Mouse (Mus musculus): ENCODE data around the gene Plgrkt. TPM values are rescaled to one million over a fixed set of nuclear protein-coding genes. Genes with fewer than 3 reads are reported as not detected.

Gene Plgrkt
- polyA plus RNA-seq, 1 experiment from 2014 or later = 72.6 TPM

DNA sequence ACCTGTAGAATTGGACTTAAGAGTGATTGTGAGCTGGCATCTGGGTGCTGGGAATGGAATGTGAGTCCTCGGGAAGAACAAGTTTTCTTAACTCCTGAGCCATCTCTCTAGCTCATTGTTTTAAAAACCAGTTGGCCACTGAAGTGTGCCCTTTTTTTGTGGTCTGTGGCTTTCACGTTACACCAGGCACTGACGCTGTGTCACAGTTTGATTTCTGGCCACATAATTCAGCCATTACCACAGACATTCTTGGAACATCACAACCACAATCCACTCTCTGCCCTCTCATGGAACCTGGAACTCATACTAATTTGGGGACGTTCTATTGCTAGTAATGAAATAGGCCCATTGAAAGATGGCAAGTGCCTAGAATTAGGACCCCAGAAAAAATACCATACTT, 26.2 kb downstream of the Plgrkt start:
- no peak overlapping the region for H3K27ac ChIP-seq (replicated peaks)
- ATAC-seq (ENCODE audit: low FRiP score, low read depth) = no peak
- no peaks in the 10 kb centered on the region for H3K4me1 ChIP-seq
- 90% methylated on average over 4 of the region's 4 CpGs for WGBS
- H3K9me3 ChIP-seq = no peaks in the 10 kb centered on the region
- H3K27me3 ChIP-seq = no peaks in the 10 kb centered on the region
- H3K4me2 ChIP-seq (replicated peaks) = no peak overlapping the region
- no peaks in the 10 kb centered on the region for H3K36me3 ChIP-seq
- no peak overlapping the region for H3K9ac ChIP-seq (replicated peaks)
- H3K4me3 ChIP-seq = no peak overlapping the region

DNA sequence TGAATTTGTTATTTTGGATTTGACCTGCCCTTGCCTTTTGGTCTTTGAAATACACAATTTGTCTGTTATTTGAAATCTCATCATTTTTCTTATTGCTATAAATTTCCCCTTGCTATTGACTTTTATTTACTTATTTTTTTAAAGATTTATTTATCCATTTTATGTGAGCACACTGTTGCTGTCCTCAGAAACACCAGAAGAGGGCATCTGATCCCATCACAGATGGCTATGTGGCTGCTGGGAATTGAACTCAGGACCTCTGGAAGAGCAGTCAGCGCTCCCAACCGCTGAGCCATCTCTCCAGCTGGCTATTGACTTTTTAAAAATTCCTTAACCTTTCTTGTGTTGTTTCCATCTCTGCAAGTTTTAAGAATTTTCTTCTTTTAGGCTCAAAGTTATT, 30.6 kb downstream of the Plgrkt start:
- ATAC-seq (ENCODE audit: low FRiP score, low read depth) = no peak
- H3K36me3 ChIP-seq = no peaks in the 10 kb centered on the region
- peaks cover 8% of the 10 kb centered on the region; the same call in 1 of the 2 replicates for H3K27me3 ChIP-seq
- H3K27ac ChIP-seq (replicated peaks) = no peak overlapping the region
- WGBS = 79% methylated on average over 2 of the region's 2 CpGs
- no peak overlapping the region for H3K4me2 ChIP-seq (replicated peaks)
- peaks cover 8% of the 10 kb centered on the region; the same call in 1 of the 2 replicates for H3K4me1 ChIP-seq
- no peak overlapping the region for H3K9ac ChIP-seq (replicated peaks)
- H3K9me3 ChIP-seq = no peaks in the 10 kb centered on the region
- H3K4me3 ChIP-seq = no peak overlapping the region

DNA sequence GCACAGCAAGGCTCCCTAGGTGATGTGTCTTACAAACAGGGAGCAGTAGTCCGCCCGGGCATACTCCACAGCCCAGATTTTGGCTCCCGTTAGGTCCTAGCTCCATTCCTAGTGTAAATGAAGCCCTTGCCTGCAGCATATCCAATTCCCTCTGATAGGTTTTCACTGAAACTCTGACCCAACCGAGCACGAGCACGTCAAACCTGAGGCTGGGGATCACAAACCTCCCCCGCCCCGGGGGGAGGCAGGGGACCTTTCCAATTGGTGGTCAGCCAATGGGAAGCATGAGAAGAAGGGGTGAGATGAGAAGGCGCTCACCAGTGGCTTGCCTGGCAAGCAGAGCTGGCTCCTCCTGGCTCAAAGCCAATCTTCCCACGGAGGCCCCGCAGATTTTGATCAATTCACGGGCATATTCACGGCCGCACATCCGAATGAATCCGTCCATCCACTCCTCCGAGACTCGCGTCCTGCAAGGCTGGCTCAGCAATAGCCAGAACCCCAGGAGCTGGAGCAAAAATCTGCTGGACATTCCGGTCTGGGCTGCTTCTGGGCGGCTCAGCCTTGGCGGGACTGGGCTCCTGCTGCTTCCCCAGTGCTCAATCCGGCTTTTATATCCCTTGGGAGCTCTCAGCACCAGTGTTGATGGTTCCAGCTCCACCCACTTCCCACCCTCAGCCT, 33.0 kb downstream of the Plgrkt start, which contains the start of gene Rln1:
Gene Rln1 (minus strand): TSS at position 603 of the 678 bp plus-strand sequence.
- 3% methylated on average over 23 of the region's 23 CpGs for WGBS
- peak; percentile 68; the same call in 1 of the 2 replicates for ATAC-seq (ENCODE audit: low FRiP score, low read depth)
- no peaks in the 10 kb centered on the region for H3K9me3 ChIP-seq
- no peak within 1 kb of the TSS for H3K27ac ChIP-seq (replicated peaks)
- H3K4me1 ChIP-seq = peaks cover 8% of the 10 kb centered on the region; the same call in 1 of the 2 replicates
- H3K4me2 ChIP-seq (replicated peaks) = peak within 1 kb of the TSS; percentile 60
- H3K4me3 ChIP-seq = peak within 1 kb of the TSS; percentile 43
- peaks cover 8% of the 10 kb centered on the region; the same call in 1 of the 2 replicates for H3K27me3 ChIP-seq
- H3K36me3 ChIP-seq = no peaks in the 10 kb centered on the region
- H3K9ac ChIP-seq (replicated peaks) = peak within 1 kb of the TSS; percentile 56

DNA sequence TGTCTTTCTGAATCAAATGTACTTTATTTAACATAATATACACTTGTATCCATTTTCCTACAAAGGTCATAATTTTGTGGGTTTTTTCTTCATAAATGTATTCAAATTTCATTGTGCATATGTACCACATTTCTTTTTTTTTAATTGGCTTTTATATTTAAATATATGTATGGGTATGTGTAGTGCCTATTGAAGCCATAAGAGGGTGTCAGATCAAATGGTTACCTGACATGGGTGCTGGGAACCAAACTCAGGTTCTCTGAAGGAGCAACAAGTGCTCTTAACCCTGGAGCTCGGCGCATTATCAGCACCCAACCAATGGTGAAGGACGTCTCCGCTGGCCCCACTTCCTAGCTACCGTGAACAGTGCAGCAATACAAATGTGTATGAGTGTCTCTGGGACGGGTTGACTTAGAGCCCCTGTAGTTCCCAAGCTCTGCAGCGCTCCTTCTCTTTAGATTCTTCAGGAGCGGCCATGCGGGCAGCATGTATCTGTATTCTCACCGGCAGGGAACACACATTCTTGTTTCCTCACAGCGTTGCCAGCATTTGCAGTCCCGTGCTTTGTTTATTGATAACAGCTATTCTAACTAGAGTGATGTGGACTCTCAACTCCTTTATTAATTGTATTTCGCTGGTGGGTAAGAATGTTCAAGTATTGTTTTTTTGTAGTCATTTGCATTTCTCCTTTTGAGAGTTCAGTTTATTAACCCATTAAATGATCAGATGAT, 40.2 kb downstream of the Plgrkt start:
- Histone ChIP-seq H3K27me3 (peaks cover 11% of the 10 kb centered on the region), H3K4me3 (no peak overlapping the region), H3K4me1 (0 out of 2 replicates have a peak, but pooled peaks cover 2% of the 10 kb centered on the region), H3K36me3 (no peaks in the 10 kb centered on the region), H3K4me2 (replicated peaks) (no peak overlapping the region), H3K9me3 (no peaks in the 10 kb centered on the region), H3K9ac (replicated peaks) (no peak overlapping the region), H3K27ac (replicated peaks) (no peak overlapping the region)
- ATAC-seq (ENCODE audit: low FRiP score, low read depth) = no peak
- WGBS = 81% methylated on average over 13 of the region's 13 CpGs

DNA sequence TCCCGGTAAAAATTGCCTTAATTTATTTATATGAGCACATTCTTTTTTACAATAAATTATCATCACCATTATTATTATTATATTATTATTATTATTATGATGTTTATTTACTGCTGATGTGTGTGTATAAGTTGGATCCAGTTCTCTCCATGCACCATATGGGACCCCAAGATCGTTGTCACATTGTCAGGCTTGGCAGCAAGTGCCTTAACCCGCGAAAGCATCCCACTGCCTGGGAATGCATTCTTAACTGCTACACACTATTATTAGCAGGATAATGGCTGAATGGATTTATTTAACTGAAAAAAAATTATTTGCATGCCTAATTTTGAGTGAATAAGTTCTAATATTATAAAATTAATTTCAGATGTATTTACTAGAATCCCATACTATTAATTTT, 40.8 kb downstream of the Plgrkt start:
- no peak for ATAC-seq (ENCODE audit: low FRiP score, low read depth)
- Histone ChIP-seq H3K9ac (replicated peaks) (no peak overlapping the region), H3K27ac (replicated peaks) (no peak overlapping the region), H3K9me3 (no peaks in the 10 kb centered on the region), H3K27me3 (peaks cover 11% of the 10 kb centered on the region), H3K4me1 (0 out of 2 replicates have a peak, but pooled peaks cover 2% of the 10 kb centered on the region), H3K4me2 (replicated peaks) (no peak overlapping the region), H3K36me3 (no peaks in the 10 kb centered on the region), H3K4me3 (no peak overlapping the region)
- 92% methylated on average over 4 of the region's 4 CpGs for WGBS

DNA sequence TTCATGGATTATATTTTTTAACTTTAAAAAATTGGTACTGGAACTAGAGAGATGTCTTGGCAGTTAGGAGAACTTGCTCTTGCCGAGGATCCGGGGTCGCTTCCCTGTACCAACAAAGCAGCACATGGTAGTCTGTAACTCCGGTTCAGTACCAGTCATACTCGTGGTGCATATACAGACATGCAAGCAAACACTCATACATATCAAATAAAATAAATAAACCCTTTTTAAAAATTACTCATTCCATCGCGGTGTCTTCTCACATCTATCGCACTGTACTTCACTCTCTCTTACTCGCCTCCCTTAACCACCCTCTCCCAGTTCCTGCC, 41.4 kb downstream of the Plgrkt start:
- H3K9ac ChIP-seq (replicated peaks) = no peak overlapping the region
- 72% methylated on average over 9 of the region's 9 CpGs for WGBS
- 0 out of 2 replicates have a peak, but pooled peaks cover 2% of the 10 kb centered on the region for H3K4me1 ChIP-seq
- no peaks in the 10 kb centered on the region for H3K9me3 ChIP-seq
- H3K4me2 ChIP-seq (replicated peaks) = peak overlapping the region; percentile 57
- H3K27ac ChIP-seq (replicated peaks) = no peak overlapping the region
- no peak for ATAC-seq (ENCODE audit: low FRiP score, low read depth)
- H3K4me3 ChIP-seq = no peak overlapping the region
- H3K27me3 ChIP-seq = peaks cover 11% of the 10 kb centered on the region
- H3K36me3 ChIP-seq = no peaks in the 10 kb centered on the region

DNA sequence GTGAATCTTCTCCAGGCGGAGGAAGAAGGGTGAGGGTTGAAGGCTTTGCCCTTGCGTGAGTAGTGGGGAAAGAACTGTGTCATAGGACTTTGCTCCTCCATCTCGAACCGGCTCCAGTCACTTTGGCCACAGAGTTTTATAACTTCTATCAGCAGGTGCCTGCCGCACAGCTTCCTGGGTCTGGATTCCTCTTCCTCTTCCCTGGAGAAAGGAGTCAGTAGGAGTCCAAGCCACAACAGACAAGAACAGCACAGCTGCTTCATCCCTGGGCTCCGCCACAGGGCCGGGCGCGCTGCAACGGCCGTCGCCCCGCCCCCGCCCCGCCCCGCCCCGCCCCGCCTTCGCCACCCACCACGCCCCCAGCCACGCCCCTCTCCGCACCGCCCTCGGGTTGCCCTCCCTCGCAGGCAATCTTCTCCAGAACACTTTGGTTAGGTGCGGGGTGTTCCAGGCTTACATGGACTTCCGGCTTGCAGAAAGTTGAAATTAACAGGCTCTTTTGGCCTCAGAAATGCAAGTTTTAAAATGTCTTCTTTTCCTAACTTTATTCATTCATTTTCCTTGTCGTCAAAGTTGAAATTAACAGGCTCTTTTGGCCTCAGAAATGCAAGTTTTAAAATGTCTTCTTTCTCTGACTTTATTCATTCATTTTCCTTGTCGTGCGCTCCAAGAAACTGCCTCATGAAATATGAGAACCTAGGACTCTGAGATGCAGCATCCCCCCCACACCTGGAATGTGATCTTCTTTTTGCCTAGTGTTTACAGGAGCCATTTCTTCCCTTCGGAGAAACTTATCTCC, 41.9 kb downstream of the Plgrkt start, which contains the start of gene Insl6:
Gene Insl6 (minus strand): TSS at position 304 of the 799 bp plus-strand sequence.
- H3K27ac ChIP-seq (replicated peaks) = no peak within 1 kb of the TSS

DNA sequence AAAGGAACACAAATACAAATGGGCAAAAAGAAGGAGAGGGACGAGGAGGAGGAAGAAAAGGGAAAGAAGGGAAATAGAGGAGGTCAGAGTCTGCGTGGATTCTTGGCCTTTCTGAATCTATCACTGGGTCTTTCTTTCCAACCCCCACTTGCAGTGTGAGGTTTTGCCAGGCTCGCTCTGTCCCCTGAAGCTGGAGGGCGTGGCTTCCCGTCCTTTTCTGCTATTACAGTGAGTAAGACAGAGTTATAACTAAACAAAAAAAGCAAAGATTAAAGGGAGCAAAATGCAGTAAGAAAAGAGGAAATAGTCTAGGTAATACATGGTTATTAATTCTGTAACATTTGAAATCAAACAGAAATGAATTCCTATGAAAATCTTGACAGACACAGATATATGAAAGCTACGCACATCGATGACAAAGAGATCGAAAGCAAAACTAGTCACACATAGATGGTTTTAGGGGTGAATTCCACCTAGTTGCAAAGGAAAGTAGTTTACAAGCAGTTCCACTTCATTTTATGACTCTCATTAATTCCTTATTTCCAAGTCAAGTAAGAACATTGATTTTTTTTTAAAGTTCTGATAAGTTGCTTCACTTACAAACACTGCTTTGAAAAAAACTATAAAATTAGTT, 43.7 kb downstream of the Plgrkt start:
- H3K9ac ChIP-seq (replicated peaks) = no peak overlapping the region
- H3K27me3 ChIP-seq = peaks cover 11% of the 10 kb centered on the region
- no peak for ATAC-seq (ENCODE audit: low FRiP score, low read depth)
- H3K4me3 ChIP-seq = no peak overlapping the region
- WGBS = 85% methylated on average over 8 of the region's 8 CpGs
- no peak overlapping the region for H3K4me2 ChIP-seq (replicated peaks)
- H3K9me3 ChIP-seq = no peaks in the 10 kb centered on the region
- no peaks in the 10 kb centered on the region for H3K36me3 ChIP-seq
- 0 out of 2 replicates have a peak, but pooled peaks cover 2% of the 10 kb centered on the region for H3K4me1 ChIP-seq
- no peak overlapping the region for H3K27ac ChIP-seq (replicated peaks)

More for the DNA sequence above, 41.9 kb downstream of the Plgrkt start, which contains the start of gene Insl6:
- WGBS = 8% methylated on average over 24 of the region's 31 CpGs
- peak; percentile 94 for ATAC-seq (ENCODE audit: low FRiP score, low read depth)
- H3K4me1 ChIP-seq = 0 out of 2 replicates have a peak, but pooled peaks cover 2% of the 10 kb centered on the region
- peak within 1 kb of the TSS; percentile 34; the same call in 1 of the 2 replicates for H3K9ac ChIP-seq (replicated peaks)
- H3K4me3 ChIP-seq = peak within 1 kb of the TSS; percentile 35
- no peaks in the 10 kb centered on the region for H3K9me3 ChIP-seq
- peaks cover 11% of the 10 kb centered on the region for H3K27me3 ChIP-seq
- peak within 1 kb of the TSS; percentile 57 for H3K4me2 ChIP-seq (replicated peaks)
- H3K36me3 ChIP-seq = no peaks in the 10 kb centered on the region

DNA sequence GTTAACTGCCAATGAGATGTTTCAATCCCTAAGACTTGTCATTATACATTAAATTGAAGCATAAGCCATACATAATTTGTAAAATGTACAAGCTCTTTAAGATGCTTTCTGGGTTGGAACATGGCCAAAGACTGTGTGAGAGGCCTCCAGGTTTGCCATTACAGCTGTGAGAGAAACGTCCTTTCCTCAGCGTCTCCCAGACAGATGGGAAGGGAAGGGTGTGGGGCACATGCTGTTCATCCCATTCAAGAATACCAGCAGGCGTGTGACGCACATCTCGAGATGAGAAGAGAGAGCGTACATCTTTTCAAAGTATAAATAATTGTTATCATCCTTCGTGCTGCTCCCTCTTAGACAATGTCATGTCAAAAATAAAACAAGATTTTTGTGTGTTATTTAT, 54.5 kb downstream of the Plgrkt start:
- WGBS = 71% methylated on average over 7 of the region's 7 CpGs
- H3K36me3 ChIP-seq = peaks cover 31% of the 10 kb centered on the region
- no peak overlapping the region for H3K27ac ChIP-seq (replicated peaks)
- H3K27me3 ChIP-seq = no peaks in the 10 kb centered on the region
- H3K4me1 ChIP-seq = no peaks in the 10 kb centered on the region
- no peak overlapping the region for H3K4me2 ChIP-seq (replicated peaks)
- no peak overlapping the region for H3K9ac ChIP-seq (replicated peaks)
- peaks cover 11% of the 10 kb centered on the region; the same call in 1 of the 2 replicates for H3K9me3 ChIP-seq
- H3K4me3 ChIP-seq = no peak overlapping the region
- ATAC-seq (ENCODE audit: low FRiP score, low read depth) = no peak

DNA sequence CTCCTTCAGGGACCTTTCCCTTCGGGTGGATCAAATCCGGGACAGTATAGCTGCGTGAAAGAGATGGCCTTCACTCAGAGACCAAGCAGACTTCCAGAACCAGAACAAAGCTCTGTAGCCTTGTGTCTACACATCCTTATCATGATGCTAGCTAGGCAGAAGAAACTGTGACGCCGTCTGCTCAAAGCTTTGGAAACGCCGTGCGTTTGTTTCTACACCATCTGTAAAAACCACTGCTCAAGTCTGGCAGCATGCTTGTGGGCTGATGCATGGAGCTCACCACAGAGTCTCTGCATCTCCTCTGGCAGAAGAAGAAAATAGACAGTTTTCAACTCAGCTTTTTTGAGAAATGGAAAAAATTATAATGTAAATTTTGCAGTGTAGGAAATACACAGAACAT, 55.4 kb downstream of the Plgrkt start:
- Histone ChIP-seq H3K9me3 (peaks cover 11% of the 10 kb centered on the region; the same call in 1 of the 2 replicates), H3K27me3 (no peaks in the 10 kb centered on the region), H3K4me1 (no peaks in the 10 kb centered on the region), H3K4me3 (no peak overlapping the region), H3K9ac (replicated peaks) (no peak overlapping the region), H3K27ac (replicated peaks) (no peak overlapping the region), H3K36me3 (peaks cover 31% of the 10 kb centered on the region), H3K4me2 (replicated peaks) (no peak overlapping the region)
- WGBS = 96% methylated on average over 8 of the region's 8 CpGs
- no peak for ATAC-seq (ENCODE audit: low FRiP score, low read depth)

DNA sequence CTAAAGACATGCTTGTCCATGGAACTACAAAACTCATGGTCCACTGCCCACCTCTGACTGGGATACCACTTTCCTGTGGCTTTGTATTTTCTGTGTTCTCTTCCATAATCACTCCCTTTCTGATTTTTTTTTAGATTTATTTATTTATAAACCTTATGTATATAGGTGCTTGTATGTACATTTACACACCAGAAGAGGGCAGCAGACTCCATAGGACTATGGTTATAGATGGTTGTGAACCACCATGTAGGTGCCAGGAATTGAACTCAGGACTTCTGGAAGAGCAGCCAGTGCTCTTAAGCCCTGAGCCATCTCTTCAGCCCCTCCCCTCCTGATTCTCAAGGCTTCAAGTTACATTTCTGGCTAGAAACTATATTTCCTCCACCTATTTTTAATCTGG, 58.4 kb downstream of the Plgrkt start:
- no peak overlapping the region for H3K9ac ChIP-seq (replicated peaks)
- H3K27me3 ChIP-seq = no peaks in the 10 kb centered on the region
- H3K4me2 ChIP-seq (replicated peaks) = no peak overlapping the region
- H3K4me1 ChIP-seq = no peaks in the 10 kb centered on the region
- ATAC-seq (ENCODE audit: low FRiP score, low read depth) = no peak
- H3K9me3 ChIP-seq = no peaks in the 10 kb centered on the region
- no peak overlapping the region for H3K27ac ChIP-seq (replicated peaks)
- H3K4me3 ChIP-seq = no peak overlapping the region
- H3K36me3 ChIP-seq = peaks cover 32% of the 10 kb centered on the region
